Mouse (Mus musculus) ES-E14 (cell line): ENCODE results near the gene E2f4.

ENCODE experiments used
- CHD2 ChIP-seq: IDR thresholded peaks from 2 replicates; pipeline ENCODE4 v1.6.1; 2014; ENCODE audit warnings: mild to moderate bottlenecking, low read depth, low read length, inconsistent platforms
- HCFC1 ChIP-seq: IDR thresholded peaks from 2 replicates; pipeline ENCODE4 v1.6.1; 2012; ENCODE audit warnings: low read length, inconsistent platforms, borderline replicate concordance; ENCODE audit not compliant: insufficient read depth
- MAFK ChIP-seq: IDR thresholded peaks from 2 replicates; pipeline ENCODE4 v1.6.1; 2014; ENCODE audit warnings: mild to moderate bottlenecking, low read depth, low read length, inconsistent platforms; ENCODE audit not compliant: insufficient read depth
- ZC3H11A ChIP-seq: IDR thresholded peaks from 2 replicates; pipeline ENCODE4 v1.6.1; 2012; ENCODE audit warnings: low read depth, mild to moderate bottlenecking, inconsistent platforms, low read length, borderline replicate concordance
- ZNF384 ChIP-seq: IDR thresholded peaks from 2 replicates; pipeline ENCODE4 v1.6.1; 2012; ENCODE audit warnings: low read depth, low read length, inconsistent platforms

GRCm38 (mm10) chr8:105264024-105264982 is 33.2 kb upstream of the E2f4 start, which contains the start of the genes Tradd and Fbxl8:
- TF ChIP-seq ZNF384 (no peak), ZC3H11A (no peak), HCFC1 (no peak), MAFK (no peak), CHD2 (no peak)
